In genomic region chr17:73112128-73112527, GRCm38 (mm10) we compare ENCODE assay signal across 16 mouse cellular contexts. TPM values are rescaled to one million over a fixed set of nuclear protein-coding genes. Genes with fewer than 3 reads are reported as not detected.
DNase-seq lines count a peak whose midpoint lies in the region; ATAC-seq and TF ChIP-seq lines count a peak whose summit lies in the region.
"Had no signal": no experiment of that assay in that cellular context is flagged by ENCODE, and none has a peak within 500 bp of the region (broad histone marks: within the 10 kb centered on the region; RNA-seq: fewer than 3 reads in every experiment).

No protein-coding gene starts in this region.

- DNase-seq in adrenal gland, postnatal 36 days, result peak; percentile 11 to 13
- no peak for DNase-seq in adrenal gland, postnatal 25 days
- peak; percentile 19 for DNase-seq in kidney, adult 2 months
- no peak for DNase-seq in kidney, adult 11 months
- DNase-seq in 3134 (ENCODE audit: extremely low read depth, insufficient read length, low spot score), result peak; percentile 72
- DNase-seq in forelimb bud, embryonic 11.5 days (ENCODE audit: low read depth, low spot score), result peak; percentile 10
- DNase-seq in spleen, adult 18-20 months, result no peak
- DNase-seq: B cell, adult 2 months; cerebellum, adult 18-20 months; gastrocnemius, postnatal 14 days; liver, embryonic 13.5 days had no signal

- ATAC-seq in forebrain, embryonic 12.5 days (ENCODE audit: low FRiP score), result no peak
- ATAC-seq: forebrain, embryonic 16.5 days; midbrain, embryonic 13.5 days had no signal

- no peak overlapping the region for H3K4me3 ChIP-seq in kidney, adult 2 months (ENCODE audit: insufficient read depth, low read depth, low read length)
- no peak overlapping the region for H3K4me3 ChIP-seq in forebrain, embryonic 12.5 days (replicated peaks)
- H3K4me3 ChIP-seq: liver, embryonic 13.5 days; midbrain, embryonic 13.5 days had no signal

- TF ChIP-seq CTCF in kidney, adult 2 months (conservative IDR thresholded peaks at IDR 0.05; ENCODE audit: insufficient read depth, insufficient read length, low read depth, low read length), result no peak

- no peaks in the 10 kb centered on the region for H3K36me3 ChIP-seq in kidney, adult 2 months (ENCODE audit: control insufficient read depth, insufficient read depth, low read length)
- no peaks in the 10 kb centered on the region for H3K36me3 ChIP-seq in forebrain, embryonic 12.5 days (replicated peaks)
- H3K36me3 ChIP-seq: liver, embryonic 13.5 days; midbrain, embryonic 13.5 days had no signal

- H3K27me3 ChIP-seq in kidney, adult 2 months (replicated peaks; ENCODE audit: control insufficient read depth, insufficient read depth, low read length), result no peaks in the 10 kb centered on the region
- H3K27me3 ChIP-seq in forebrain, embryonic 12.5 days, result no peaks in the 10 kb centered on the region
- H3K27me3 ChIP-seq: liver, embryonic 13.5 days; midbrain, embryonic 13.5 days had no signal

- no peak for TF ChIP-seq POLR2A in kidney, adult 2 months (IDR thresholded peaks at IDR 0.05; ENCODE audit: low read depth, low read length)

- no peaks in the 10 kb centered on the region for H3K9me3 ChIP-seq in forebrain, embryonic 12.5 days
- H3K9me3 ChIP-seq: liver, embryonic 13.5 days; midbrain, embryonic 13.5 days had no signal

- no peak overlapping the region for H3K4me2 ChIP-seq in forebrain, embryonic 12.5 days
- H3K4me2 ChIP-seq: hindbrain, embryonic 14.5 days; liver, embryonic 13.5 days; midbrain, embryonic 13.5 days had no signal

- 58% methylated on average over 7 of the region's 7 CpGs for WGBS in kidney, adult 2 months
- WGBS in forebrain, embryonic 12.5 days, result 77% methylated on average over 7 of the region's 7 CpGs

- H3K4me1 ChIP-seq in kidney, adult 2 months (ENCODE audit: control insufficient read depth, insufficient read depth, low read length), result peaks cover 17% of the 10 kb centered on the region
- peaks cover 11% of the 10 kb centered on the region for H3K4me1 ChIP-seq in forebrain, embryonic 12.5 days

- no peak overlapping the region for H3K9ac ChIP-seq in forebrain, embryonic 12.5 days
- H3K9ac ChIP-seq: hindbrain, embryonic 14.5 days; liver, embryonic 13.5 days; midbrain, embryonic 13.5 days had no signal

- peak overlapping the region; percentile 67; the same call in 1 of the 2 replicates for H3K27ac ChIP-seq in kidney, adult 2 months (ENCODE audit: insufficient read depth, low read depth, low read length)
- H3K27ac ChIP-seq in forebrain, embryonic 12.5 days, result no peak overlapping the region
- H3K27ac ChIP-seq: hindbrain, embryonic 14.5 days; liver, embryonic 13.5 days; macrophage; midbrain, embryonic 13.5 days had no signal

RNA-seq across cellular contexts. Expression of gene Lclat1, which starts 4.3 kb away (rescaled TPM):
- total RNA-seq in adrenal gland, postnatal 36 days (2021), result 10 to 100 TPM; 39.4 to 48.0 TPM
- total RNA-seq in adrenal gland, postnatal 25 days (2021), result 41.4 and 43.9 TPM in 2 replicates
- 17.3 and 18.8 TPM in 2 replicates for polyA plus RNA-seq in kidney, adult 2 months (2012; rRNA removed)
- polyA plus RNA-seq in forebrain, embryonic 12.5 days (2016; fragmentation: Nextera tagmentation; extraction: Ambion mirVana), result 9.8 and 10.8 TPM in 2 replicates

Comparison
In these comparisons a context has a peak if more than half of its experiments do, and no peak if none do; other contexts are left out.
1. DNase-seq: peak in adrenal gland, postnatal 36 days (2 of 2), kidney, adult 2 months (single experiment), 3134 (single experiment) and forelimb bud, embryonic 11.5 days (single experiment); none in adrenal gland, postnatal 25 days (single experiment), kidney, adult 11 months (single experiment) and spleen, adult 18-20 months (0 of 2).